Mouse (Mus musculus) right cerebral cortex, postnatal 4 days (tissue): Measurements from ENCODE around the gene Timm22.

Source experiments
- DNase-seq: peaks from one replicate; pipeline ENCODE4 v3.0.0-alpha.2; 2022

Timm22 gene

GRCm38 (mm10) chr11:76406702-76407583, at the start of gene Timm22:
Gene Timm22 (plus strand): TSS chr11:76406952.
- DNase-seq, result peak; percentile 98

GRCm38 (mm10) chr11:76357464-76357863, 49.3 kb upstream of the Timm22 start:
- DNase-seq, result no peak

GRCm38 (mm10) chr11:76358628-76359320, 48.0 kb upstream of the Timm22 start:
- no peak for DNase-seq

- DNase-seq, result no peak
These were observed 46.5 kb upstream of the Timm22 start for GRCm38 (mm10) chr11:76360255-76360654.

GRCm38 (mm10) chr11:76361422-76361821, 45.3 kb upstream of the Timm22 start:
- DNase-seq, result no peak

GRCm38 (mm10) chr11:76363178-76363577, 43.6 kb upstream of the Timm22 start:
- no peak for DNase-seq

GRCm38 (mm10) chr11:76363636-76364035, 43.1 kb upstream of the Timm22 start:
- no peak for DNase-seq

- DNase-seq, result no peak
These were observed 42.7 kb upstream of the Timm22 start for GRCm38 (mm10) chr11:76364038-76364437.

- DNase-seq, result no peak
These were observed 40.0 kb upstream of the Timm22 start for GRCm38 (mm10) chr11:76366720-76367119.

GRCm38 (mm10) chr11:76370491-76370890, 36.3 kb upstream of the Timm22 start:
- no peak for DNase-seq

GRCm38 (mm10) chr11:76372120-76372519, 34.6 kb upstream of the Timm22 start:
- no peak for DNase-seq

- DNase-seq, result no peak
These were observed 34.2 kb upstream of the Timm22 start for GRCm38 (mm10) chr11:76372534-76372933.

- DNase-seq, result no peak
These were observed 32.1 kb upstream of the Timm22 start for GRCm38 (mm10) chr11:76374491-76375185.

GRCm38 (mm10) chr11:76376425-76376824, 30.3 kb upstream of the Timm22 start:
- no peak for DNase-seq

GRCm38 (mm10) chr11:76379921-76380544, 26.7 kb upstream of the Timm22 start:
- no peak for DNase-seq

GRCm38 (mm10) chr11:76381201-76381885, 25.4 kb upstream of the Timm22 start:
- DNase-seq, result no peak

- DNase-seq, result no peak
These were observed 23.9 kb upstream of the Timm22 start for GRCm38 (mm10) chr11:76382711-76383324.

- no peak for DNase-seq
These were observed 22.4 kb upstream of the Timm22 start for GRCm38 (mm10) chr11:76384307-76384706.

- no peak for DNase-seq
These were observed 21.7 kb upstream of the Timm22 start for GRCm38 (mm10) chr11:76385017-76385416.

- no peak for DNase-seq
These were observed 21.0 kb upstream of the Timm22 start for GRCm38 (mm10) chr11:76385746-76386145.

GRCm38 (mm10) chr11:76387097-76387496, 19.7 kb upstream of the Timm22 start:
- DNase-seq, result no peak

GRCm38 (mm10) chr11:76388711-76389110, 18.0 kb upstream of the Timm22 start:
- no peak for DNase-seq
